ENCODE assay signal across 12 mouse cellular contexts in the genomic region with DNA sequence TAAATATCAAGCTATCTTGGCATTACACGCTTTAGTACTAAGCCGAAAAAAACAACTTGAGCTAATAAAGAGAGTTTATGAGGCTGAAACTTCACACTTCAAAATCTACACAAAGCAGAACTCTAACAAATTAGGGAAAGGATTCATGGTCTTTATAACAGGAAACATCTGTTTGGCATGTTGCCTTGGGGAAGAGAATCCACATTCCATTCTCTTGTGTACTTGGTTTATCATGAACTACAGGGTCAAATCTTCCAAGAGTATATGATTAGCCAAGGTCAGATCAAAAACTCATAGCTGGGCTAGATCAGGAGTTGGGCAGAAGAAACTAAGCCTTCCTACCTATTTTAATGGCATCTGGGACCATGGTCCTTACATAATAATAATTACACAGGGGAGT. TPM values are rescaled to one million over a fixed set of nuclear protein-coding genes. Genes with fewer than 3 reads are reported as not detected.
DNase-seq lines count a peak whose midpoint lies in the region; ATAC-seq and TF ChIP-seq lines count a peak whose summit lies in the region.
"Had no signal": no experiment of that assay in that cellular context is flagged by ENCODE, and none has a peak within 500 bp of the region (broad histone marks: within the 10 kb centered on the region; RNA-seq: fewer than 3 reads in every experiment).

No protein-coding gene starts in this region.

- ATAC-seq in kidney, embryonic 14.5 days (ENCODE audit: low FRiP score, low TSS enrichment): no peak
- no peak for ATAC-seq in midbrain, embryonic 14.5 days (ENCODE audit: low FRiP score, low TSS enrichment)
- ATAC-seq: forebrain, postnatal 0 days had no signal

- no peak overlapping the region for H3K4me2 ChIP-seq in kidney, embryonic 14.5 days (replicated peaks; ENCODE audit: low read depth, low read length)
- H3K4me2 ChIP-seq in midbrain, embryonic 14.5 days (ENCODE audit: low read length): no peak overlapping the region
- H3K4me2 ChIP-seq: hindbrain, embryonic 14.5 days; liver, embryonic 11.5 days had no signal

- TF ChIP-seq POLR2A in kidney, adult 2 months (IDR thresholded peaks at IDR 0.05; ENCODE audit: low read depth, low read length): no peak

- peak; percentile 2 for DNase-seq in adrenal gland, adult 2 months
- no peak for DNase-seq in adrenal gland, adult 8-10 months
- DNase-seq in kidney, adult 2 months: peak; percentile 46
- DNase-seq in Muller cell, postnatal 12 days (ENCODE audit: inconsistent ontology term): peak; percentile 12
- DNase-seq in hindlimb bud, embryonic 11.5 days (ENCODE audit: extremely low spot score, low read depth, low spot score): peak; percentile 6
- DNase-seq in midbrain, embryonic 14.5 days: no peak
- no peak for DNase-seq in cerebellum, adult 9-11 months
- DNase-seq: cerebellum, adult 9-10 months; forebrain, postnatal 0 days had no signal

- H3K36me3 ChIP-seq in kidney, adult 2 months (ENCODE audit: control insufficient read depth, insufficient read depth, low read length): no peaks in the 10 kb centered on the region
- no peaks in the 10 kb centered on the region for H3K36me3 ChIP-seq in kidney, embryonic 14.5 days (ENCODE audit: control insufficient read depth, insufficient read depth, low read length)
- no peaks in the 10 kb centered on the region for H3K36me3 ChIP-seq in midbrain, embryonic 14.5 days (ENCODE audit: control insufficient read depth, insufficient read depth, low read length)

- no peak overlapping the region for H3K27ac ChIP-seq in kidney, adult 2 months (ENCODE audit: insufficient read depth, low read depth, low read length)
- no peak overlapping the region for H3K27ac ChIP-seq in kidney, embryonic 14.5 days (ENCODE audit: low read depth, low read length)
- H3K27ac ChIP-seq in midbrain, embryonic 14.5 days (replicated peaks; ENCODE audit: low read depth, low read length): no peak overlapping the region
- H3K27ac ChIP-seq: hindbrain, embryonic 14.5 days had no signal

- H3K27me3 ChIP-seq in kidney, adult 2 months (replicated peaks; ENCODE audit: control insufficient read depth, insufficient read depth, low read length): no peaks in the 10 kb centered on the region
- H3K27me3 ChIP-seq in kidney, embryonic 14.5 days (ENCODE audit: control insufficient read depth, insufficient read depth, low read length): no peaks in the 10 kb centered on the region
- H3K27me3 ChIP-seq in midbrain, embryonic 14.5 days (ENCODE audit: control insufficient read depth, insufficient read depth, low read length): no peaks in the 10 kb centered on the region

- H3K9ac ChIP-seq in kidney, embryonic 14.5 days (ENCODE audit: low read depth, low read length): no peak overlapping the region
- no peak overlapping the region for H3K9ac ChIP-seq in midbrain, embryonic 14.5 days (replicated peaks; ENCODE audit: low read length)
- H3K9ac ChIP-seq: forebrain, postnatal 0 days; hindbrain, embryonic 14.5 days had no signal

- no peaks in the 10 kb centered on the region for H3K9me3 ChIP-seq in kidney, embryonic 14.5 days (ENCODE audit: control insufficient read depth, low read length)
- no peaks in the 10 kb centered on the region for H3K9me3 ChIP-seq in midbrain, embryonic 14.5 days (ENCODE audit: control insufficient read depth, low read length)

- whole genome bisulfite sequencing in kidney, adult 2 months: 18% methylated on average over 2 of the region's 2 CpGs
- 56% methylated on average over 2 of the region's 2 CpGs for WGBS in kidney, embryonic 14.5 days
- 94% methylated on average over 2 of the region's 2 CpGs for WGBS in midbrain, embryonic 14.5 days

- no peak for TF ChIP-seq CTCF in kidney, adult 2 months (conservative IDR thresholded peaks at IDR 0.05; ENCODE audit: insufficient read depth, insufficient read length, low read depth, low read length)

- H3K4me1 ChIP-seq in kidney, adult 2 months (ENCODE audit: control insufficient read depth, insufficient read depth, low read length): no peaks in the 10 kb centered on the region
- H3K4me1 ChIP-seq in kidney, embryonic 14.5 days (ENCODE audit: control insufficient read depth, insufficient read depth, low read length): no peaks in the 10 kb centered on the region
- no peaks in the 10 kb centered on the region for H3K4me1 ChIP-seq in midbrain, embryonic 14.5 days (ENCODE audit: control insufficient read depth, insufficient read depth, low read length)

- H3K4me3 ChIP-seq in kidney, adult 2 months (ENCODE audit: insufficient read depth, low read depth, low read length): no peak overlapping the region
- H3K4me3 ChIP-seq in kidney, embryonic 14.5 days (ENCODE audit: low read length): no peak overlapping the region
- H3K4me3 ChIP-seq in midbrain, embryonic 14.5 days (replicated peaks; ENCODE audit: low read depth, low read length): no peak overlapping the region

RNA-seq across cellular contexts. Expression of a gene that starts 37.0 kb away (rescaled TPM):
- 10 to 100 TPM; 24.8 to 54.5 TPM for total RNA-seq in adrenal gland, adult 2 months (2021)
- 1.2 and 1.5 TPM in 2 replicates for polyA plus RNA-seq in adrenal gland, adult 2 months (2012; rRNA removed)
- 10 to 100 TPM; 26.9 to 99.6 (median 63.5) TPM for total RNA-seq in adrenal gland, adult 8-10 months (2022)
- 3.5 and 5.0 TPM in 2 replicates for polyA plus RNA-seq in kidney, adult 2 months (2012; rRNA removed)
- polyA plus RNA-seq in kidney, embryonic 14.5 days (2014; fragmentation: Nextera tagmentation; extraction: Ambion mirVana): 15.0 and 15.7 TPM in 2 replicates
- polyA plus RNA-seq in midbrain, embryonic 14.5 days (2014; fragmentation: Nextera tagmentation; extraction: Ambion mirVana): 14.8 and 15.4 TPM in 2 replicates

Comparison
In these comparisons a context has a peak if more than half of its experiments do, and no peak if none do; other contexts are left out.
1. DNase-seq: peak in adrenal gland, adult 2 months (single experiment), kidney, adult 2 months (single experiment), Muller cell, postnatal 12 days (single experiment) and hindlimb bud, embryonic 11.5 days (single experiment); none in adrenal gland, adult 8-10 months (single experiment), midbrain, embryonic 14.5 days (single experiment) and cerebellum, adult 9-11 months (single experiment).